Mouse (Mus musculus): ENCODE results near the gene Dpp9. TPM values are rescaled to one million over a fixed set of nuclear protein-coding genes. Genes with fewer than 3 reads are reported as not detected.

Gene Dpp9
- total RNA-seq, 1 experiment from 2014 or later, result 40.4 TPM

DNA sequence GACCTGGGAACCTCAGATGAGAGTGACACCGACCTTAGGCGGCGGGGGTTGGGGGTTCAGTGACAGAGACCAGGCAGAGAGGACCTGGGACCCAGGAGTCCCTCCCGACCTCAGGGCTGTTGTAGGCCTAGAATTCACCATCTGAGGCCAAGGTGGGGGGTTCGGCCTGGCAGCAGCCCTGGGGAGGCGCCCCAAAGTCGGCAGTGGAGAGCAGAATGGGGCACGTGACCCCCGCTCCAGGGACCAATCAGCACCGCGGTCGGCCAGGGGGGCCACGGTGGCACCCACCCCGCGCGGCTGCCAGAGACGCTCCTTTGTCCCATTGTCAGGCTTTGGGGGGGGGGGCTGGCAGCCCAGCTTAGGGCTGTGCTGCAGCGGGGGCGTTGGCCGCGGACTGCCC lies 79.3 kb downstream of the Dpp9 start:
- no peak for DNase-seq

DNA sequence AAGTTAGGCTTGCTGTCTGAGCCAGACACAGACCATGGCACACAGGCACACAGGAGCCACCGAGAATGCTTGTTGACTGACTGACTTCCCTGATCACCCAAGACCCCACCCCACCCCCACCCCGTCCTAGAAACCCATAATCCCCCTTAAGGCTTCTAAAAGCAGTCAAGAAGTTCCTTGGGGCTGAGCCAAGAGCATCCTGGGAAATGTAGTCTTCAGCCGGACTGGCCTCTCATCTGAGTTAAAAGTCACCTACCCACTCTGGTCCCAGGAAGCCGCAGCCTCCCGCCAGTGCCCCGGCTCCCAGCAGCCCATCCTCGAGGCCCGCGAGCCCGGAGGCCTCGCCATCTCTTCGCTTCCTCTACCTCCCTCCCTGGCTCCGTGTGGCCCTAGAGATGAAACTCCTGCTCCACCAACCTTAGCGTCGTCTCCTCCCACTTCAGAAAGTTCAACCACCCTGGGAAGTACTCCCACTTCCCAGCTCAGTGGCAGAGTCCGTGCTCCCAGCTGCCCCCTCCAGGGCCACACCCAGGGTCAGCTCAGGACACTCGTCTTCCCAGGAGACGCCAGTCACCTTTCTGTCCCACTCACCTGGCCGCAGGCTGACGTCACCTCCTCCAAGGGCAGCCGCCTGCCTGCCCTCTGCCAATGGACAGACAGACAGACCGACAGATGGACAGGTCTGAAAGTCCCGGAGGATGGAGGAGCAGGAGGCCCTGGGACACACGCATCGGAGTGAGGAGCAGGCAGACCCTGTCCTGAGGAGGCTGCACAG lies 80.7 kb downstream of the Dpp9 start:
- no peak for DNase-seq

Small RNA genes lying within 50 kb of the gene (microRNA-seq; reads per million reads assigned to microRNA genes)
- gene Gm44397 (0 reads per million in 2 experiments), gene Mir7b (6,596 to 7,440 reads per million in 2 experiments)

Other genes with a start within 250 kb of the Dpp9 start
- 1.4 and 2.2 TPM in 2 replicates for gene Shd, start 248.4 kb downstream of the Dpp9 start, total RNA-seq (2021)
- gene Fsd1, start 232.4 kb downstream of the Dpp9 start, total RNA-seq (2021), result 1.5 and 2.2 TPM in 2 replicates
- 7.7 and 8.3 TPM in 2 replicates for gene Stap2, start 213.3 kb downstream of the Dpp9 start, total RNA-seq (2021)
- 119 and 129 TPM in 2 replicates for gene Mpnd, start 213.2 kb downstream of the Dpp9 start, total RNA-seq (2021)
- gene Sh3gl1, start 182.3 kb downstream of the Dpp9 start, total RNA-seq (2021), result 51.5 and 57.1 TPM in 2 replicates
- gene Chaf1a, start 178.5 kb downstream of the Dpp9 start, total RNA-seq (2021), result 8.2 and 9.8 TPM in 2 replicates
- gene Ubxn6, start 143.9 kb downstream of the Dpp9 start, total RNA-seq (2021), result 81.2 and 96.8 TPM in 2 replicates
- 72.5 and 83.1 TPM in 2 replicates for gene Hdgfl2, start 139.3 kb downstream of the Dpp9 start, total RNA-seq (2021)
- 71.4 and 76.3 TPM in 2 replicates for gene Plin4, start 109.1 kb downstream of the Dpp9 start, total RNA-seq (2021)
- gene Plin5, start 101.3 kb downstream of the Dpp9 start, total RNA-seq (2021), result 55.3 and 57.4 TPM in 2 replicates
- gene Lrg1, start 96.9 kb downstream of the Dpp9 start, total RNA-seq (2021), result 15.1 TPM in 2 replicates
- 6.9 and 10.4 TPM in 2 replicates for gene Sema6b, start 78.6 kb downstream of the Dpp9 start, total RNA-seq (2021)
- gene Tnfaip8l1, start 56.4 kb downstream of the Dpp9 start, total RNA-seq (2021), result 6.2 and 7.7 TPM in 2 replicates
- gene Mydgf, start 35.0 kb downstream of the Dpp9 start, total RNA-seq (2021), result 60.4 TPM in 2 replicates
- gene Fem1a, start 37.9 kb upstream of the Dpp9 start, total RNA-seq (2021), result 30.0 and 32.0 TPM in 2 replicates
- 25.1 and 28.8 TPM in 2 replicates for gene Ticam1, start 57.9 kb upstream of the Dpp9 start, total RNA-seq (2021)
- gene Plin3, start 74.0 kb upstream of the Dpp9 start, total RNA-seq (2021), result 59.7 and 102 TPM in 2 replicates
- not detected in 2 replicates for gene Arrdc5, start 81.4 kb upstream of the Dpp9 start, total RNA-seq (2021)
- gene Uhrf1, start 84.4 kb upstream of the Dpp9 start, total RNA-seq (2021), result 14.1 and 14.8 TPM in 2 replicates
- 38.1 and 52.4 TPM in 2 replicates for gene Kdm4b, start 107.2 kb upstream of the Dpp9 start, total RNA-seq (2021)

Data from adrenal gland, postnatal 25 days (tissue).